Mouse (Mus musculus): ENCODE measurements around the gene Clpb. TPM values are rescaled to one million over a fixed set of nuclear protein-coding genes. Genes with fewer than 3 reads are reported as not detected.

The Clpb gene
- polyA plus RNA-seq, 1 experiment from 2014 or later = 48.2 TPM

DNA sequence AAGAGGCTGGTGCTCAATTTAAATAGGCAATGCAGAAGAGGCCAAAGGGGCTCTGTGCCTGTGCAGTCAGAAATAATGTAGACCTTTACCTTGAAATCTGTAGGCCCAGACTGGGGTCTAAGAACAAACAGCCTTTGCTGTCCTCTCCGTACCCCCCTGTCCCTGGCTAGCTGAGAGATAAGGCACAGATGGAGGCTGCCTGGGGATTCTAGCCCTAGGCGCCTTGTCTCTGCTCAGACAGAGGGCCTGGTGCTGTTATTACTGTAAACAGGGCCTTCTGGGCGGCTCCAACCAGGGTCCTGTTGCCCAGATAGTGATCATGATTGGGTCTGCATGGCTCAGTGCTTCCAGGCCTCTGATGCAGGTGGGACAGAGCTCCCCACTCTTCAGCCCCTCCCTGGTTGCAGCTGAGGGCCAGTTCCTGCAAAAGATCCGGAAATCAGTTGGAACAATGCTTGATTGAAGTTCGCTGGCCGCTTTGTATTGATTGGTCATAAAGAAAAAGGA is 18.2 kb downstream of the Clpb start:
- ATAC-seq (replicated peaks; ENCODE audit: extremely low read depth, insufficient read depth, low FRiP score) = no peak
- H3K27me3 ChIP-seq (ENCODE audit: control insufficient read depth, insufficient read depth, low read length) = no peaks in the 10 kb centered on the region
- H3K4me3 ChIP-seq (ENCODE audit: low read length) = no peak overlapping the region
- H3K27ac ChIP-seq (ENCODE audit: low read length) = peak overlapping the region; percentile 24; the same call in 1 of the 2 replicates
- H3K4me1 ChIP-seq (ENCODE audit: control insufficient read depth, insufficient read depth, low read length) = peaks cover 24% of the 10 kb centered on the region
- no peak overlapping the region for H3K4me2 ChIP-seq (ENCODE audit: low read depth, low read length)
- WGBS = 65% methylated on average over 6 of the region's 6 CpGs
- no peaks in the 10 kb centered on the region for H3K36me3 ChIP-seq (ENCODE audit: control insufficient read depth, insufficient read depth)
- no peaks in the 10 kb centered on the region for H3K9me3 ChIP-seq (replicated peaks; ENCODE audit: control insufficient read depth, low read length)
- peak overlapping the region; percentile 39; the same call in 1 of the 2 replicates for H3K9ac ChIP-seq (ENCODE audit: low read length)

DNA sequence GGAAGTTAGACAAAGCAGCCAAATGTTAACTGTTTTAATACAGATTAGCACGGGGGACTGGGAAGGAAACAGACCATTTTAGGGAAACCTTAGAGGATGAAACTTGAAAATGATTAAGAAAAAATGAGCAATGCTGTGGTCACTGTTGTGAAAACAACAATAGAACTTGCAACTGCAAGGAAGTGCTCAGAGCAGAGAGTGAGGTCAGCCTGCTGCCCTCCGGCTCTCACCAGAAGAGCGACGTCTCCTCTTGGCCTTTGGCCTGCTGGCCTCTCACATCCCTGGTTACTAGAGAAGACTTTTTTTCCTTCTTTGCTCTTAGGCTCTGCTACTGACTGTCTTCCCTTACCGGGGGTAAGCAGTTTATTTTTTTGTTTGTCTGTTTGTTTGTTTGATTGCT is 19.5 kb downstream of the Clpb start:
- Histone ChIP-seq H3K4me1 (ENCODE audit: control insufficient read depth, insufficient read depth, low read length) (peaks cover 14% of the 10 kb centered on the region), H3K9me3 (replicated peaks; ENCODE audit: control insufficient read depth, low read length) (no peaks in the 10 kb centered on the region), H3K4me3 (ENCODE audit: low read length) (no peak overlapping the region), H3K4me2 (ENCODE audit: low read depth, low read length) (no peak overlapping the region), H3K27ac (ENCODE audit: low read length) (no peak overlapping the region), H3K36me3 (ENCODE audit: control insufficient read depth, insufficient read depth) (no peaks in the 10 kb centered on the region), H3K9ac (ENCODE audit: low read length) (no peak overlapping the region), H3K27me3 (ENCODE audit: control insufficient read depth, insufficient read depth, low read length) (no peaks in the 10 kb centered on the region)
- ATAC-seq (replicated peaks; ENCODE audit: extremely low read depth, insufficient read depth, low FRiP score) = no peak
- WGBS = 61% methylated on average over 5 of the region's 5 CpGs

DNA sequence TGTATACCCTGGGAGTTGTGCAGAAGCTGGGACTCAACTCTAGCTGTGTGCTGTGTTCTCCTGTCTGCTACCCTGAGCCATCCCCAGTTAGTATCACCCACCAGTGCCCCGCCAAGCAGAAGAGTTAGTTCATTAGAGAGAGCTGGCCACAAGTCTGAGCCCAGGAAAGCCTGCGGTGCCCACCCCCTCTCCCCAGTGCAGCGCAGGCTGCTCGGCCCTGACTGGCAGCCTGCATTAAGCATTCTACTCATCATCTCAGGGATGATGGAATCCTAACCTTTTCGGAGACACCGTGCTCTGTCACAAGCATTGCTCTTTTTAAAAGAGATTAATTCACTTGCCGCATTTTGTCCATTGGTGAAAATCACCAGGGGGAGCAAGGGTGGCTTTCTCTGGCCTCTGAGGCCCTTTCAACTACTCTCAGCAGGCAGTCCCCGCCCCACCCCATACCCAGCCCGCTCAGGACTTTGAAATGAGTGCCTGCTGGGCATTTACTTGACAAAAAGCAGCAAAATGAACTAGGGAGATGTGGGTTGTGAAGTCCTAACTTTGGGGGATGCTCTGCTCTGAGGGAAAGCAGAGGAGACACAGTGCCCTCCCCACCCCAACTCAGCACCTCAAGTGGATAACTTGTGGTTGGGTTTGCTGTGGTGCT is 20.7 kb downstream of the Clpb start:
- ATAC-seq (replicated peaks; ENCODE audit: extremely low read depth, insufficient read depth, low FRiP score) = no peak
- 64% methylated on average over 9 of the region's 9 CpGs for WGBS
- Histone ChIP-seq H3K27ac (ENCODE audit: low read length) (no peak overlapping the region), H3K4me1 (ENCODE audit: control insufficient read depth, insufficient read depth, low read length) (peaks cover 14% of the 10 kb centered on the region), H3K36me3 (ENCODE audit: control insufficient read depth, insufficient read depth) (no peaks in the 10 kb centered on the region), H3K4me2 (ENCODE audit: low read depth, low read length) (no peak overlapping the region), H3K27me3 (ENCODE audit: control insufficient read depth, insufficient read depth, low read length) (no peaks in the 10 kb centered on the region), H3K9me3 (replicated peaks; ENCODE audit: control insufficient read depth, low read length) (no peaks in the 10 kb centered on the region), H3K4me3 (ENCODE audit: low read length) (no peak overlapping the region), H3K9ac (ENCODE audit: low read length) (no peak overlapping the region)

- Histone ChIP-seq H3K4me3 (ENCODE audit: low read length) (no peak overlapping the region), H3K4me1 (ENCODE audit: control insufficient read depth, insufficient read depth, low read length) (peaks cover 14% of the 10 kb centered on the region), H3K27me3 (ENCODE audit: control insufficient read depth, insufficient read depth, low read length) (no peaks in the 10 kb centered on the region), H3K9ac (ENCODE audit: low read length) (no peak overlapping the region), H3K36me3 (ENCODE audit: control insufficient read depth, insufficient read depth) (no peaks in the 10 kb centered on the region), H3K27ac (ENCODE audit: low read length) (no peak overlapping the region), H3K4me2 (ENCODE audit: low read depth, low read length) (no peak overlapping the region), H3K9me3 (replicated peaks; ENCODE audit: control insufficient read depth, low read length) (no peaks in the 10 kb centered on the region)
- ATAC-seq (replicated peaks; ENCODE audit: extremely low read depth, insufficient read depth, low FRiP score) = no peak
- WGBS = 58% methylated on average over 3 of the region's 3 CpGs
Observed at GRCm38 (mm10) chr7:101684671-101685070, 21.2 kb downstream of the Clpb start.

DNA sequence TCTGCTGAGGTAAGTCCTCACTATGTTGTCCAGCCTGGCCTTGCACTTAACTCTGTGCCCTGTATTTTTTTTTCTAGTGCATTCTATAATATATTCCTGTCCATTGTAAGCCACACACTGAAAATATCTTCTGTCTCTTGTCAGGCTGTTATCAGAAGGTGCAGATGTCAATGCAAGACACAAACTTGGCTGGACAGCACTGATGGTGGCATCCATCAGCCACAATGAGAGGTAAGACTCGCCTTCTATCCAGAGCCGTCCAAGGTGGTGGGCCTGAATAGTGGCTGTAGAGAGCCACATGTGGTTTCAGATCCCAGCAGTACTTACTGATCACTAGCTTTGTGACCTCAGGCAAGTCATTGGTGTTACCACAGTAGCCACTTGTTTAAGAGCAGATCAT is 23.7 kb downstream of the Clpb start:
- WGBS = 72% methylated on average over 2 of the region's 2 CpGs
- H3K4me1 ChIP-seq (ENCODE audit: control insufficient read depth, insufficient read depth, low read length) = no peaks in the 10 kb centered on the region
- H3K4me2 ChIP-seq (ENCODE audit: low read depth, low read length) = no peak overlapping the region
- H3K36me3 ChIP-seq (ENCODE audit: control insufficient read depth, insufficient read depth) = no peaks in the 10 kb centered on the region
- no peaks in the 10 kb centered on the region for H3K9me3 ChIP-seq (replicated peaks; ENCODE audit: control insufficient read depth, low read length)
- H3K4me3 ChIP-seq (ENCODE audit: low read length) = no peak overlapping the region
- H3K9ac ChIP-seq (ENCODE audit: low read length) = no peak overlapping the region
- no peak overlapping the region for H3K27ac ChIP-seq (ENCODE audit: low read length)
- no peaks in the 10 kb centered on the region for H3K27me3 ChIP-seq (ENCODE audit: control insufficient read depth, insufficient read depth, low read length)
- ATAC-seq (replicated peaks; ENCODE audit: extremely low read depth, insufficient read depth, low FRiP score) = no peak

DNA sequence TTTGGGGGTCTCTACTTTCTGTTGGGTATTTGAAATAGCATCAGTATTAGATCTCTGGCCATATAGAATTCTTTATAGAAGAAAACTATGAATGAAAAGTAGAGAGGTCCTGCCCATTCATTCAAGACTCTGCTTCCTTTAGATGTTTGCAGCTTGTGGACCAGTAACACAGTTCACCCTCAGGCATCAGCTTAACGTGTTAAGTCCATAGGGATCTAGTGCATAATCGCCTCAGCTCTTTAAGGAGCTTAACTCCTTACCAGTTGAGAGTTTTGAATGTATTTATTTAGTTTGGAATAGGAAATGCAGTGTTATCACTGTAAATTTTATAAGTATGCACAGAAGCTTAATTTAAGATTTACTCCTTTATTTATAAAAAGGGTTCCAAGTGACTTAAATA is 27.0 kb downstream of the Clpb start:
- Histone ChIP-seq H3K36me3 (ENCODE audit: control insufficient read depth, insufficient read depth) (no peaks in the 10 kb centered on the region), H3K27ac (ENCODE audit: low read length) (no peak overlapping the region), H3K27me3 (ENCODE audit: control insufficient read depth, insufficient read depth, low read length) (no peaks in the 10 kb centered on the region), H3K4me3 (ENCODE audit: low read length) (no peak overlapping the region), H3K4me1 (ENCODE audit: control insufficient read depth, insufficient read depth, low read length) (no peaks in the 10 kb centered on the region), H3K4me2 (ENCODE audit: low read depth, low read length) (no peak overlapping the region), H3K9me3 (replicated peaks; ENCODE audit: control insufficient read depth, low read length) (no peaks in the 10 kb centered on the region), H3K9ac (ENCODE audit: low read length) (no peak overlapping the region)
- ATAC-seq (replicated peaks; ENCODE audit: extremely low read depth, insufficient read depth, low FRiP score) = no peak
- WGBS = 71% methylated on average over 2 of the region's 2 CpGs

GRCm38 (mm10) chr7:101691863-101692262 is 28.4 kb downstream of the Clpb start:
- no peak overlapping the region for H3K4me3 ChIP-seq (ENCODE audit: low read length)
- no peaks in the 10 kb centered on the region for H3K36me3 ChIP-seq (ENCODE audit: control insufficient read depth, insufficient read depth)
- ATAC-seq (replicated peaks; ENCODE audit: extremely low read depth, insufficient read depth, low FRiP score) = no peak
- no peaks in the 10 kb centered on the region for H3K27me3 ChIP-seq (ENCODE audit: control insufficient read depth, insufficient read depth, low read length)
- WGBS = 85% methylated on average over 8 of the region's 8 CpGs
- no peak overlapping the region for H3K4me2 ChIP-seq (ENCODE audit: low read depth, low read length)
- H3K9me3 ChIP-seq (replicated peaks; ENCODE audit: control insufficient read depth, low read length) = no peaks in the 10 kb centered on the region
- no peak overlapping the region for H3K27ac ChIP-seq (ENCODE audit: low read length)
- H3K4me1 ChIP-seq (ENCODE audit: control insufficient read depth, insufficient read depth, low read length) = peaks cover 4% of the 10 kb centered on the region
- no peak overlapping the region for H3K9ac ChIP-seq (ENCODE audit: low read length)

GRCm38 (mm10) chr7:101692446-101692845 is 29.0 kb downstream of the Clpb start:
- H3K9me3 ChIP-seq (replicated peaks; ENCODE audit: control insufficient read depth, low read length) = no peaks in the 10 kb centered on the region

GRCm38 (mm10) chr7:101695483-101695882 is 32.0 kb downstream of the Clpb start:
- WGBS = 48% methylated on average over 5 of the region's 5 CpGs
- Histone ChIP-seq H3K36me3 (ENCODE audit: control insufficient read depth, insufficient read depth) (no peaks in the 10 kb centered on the region), H3K4me1 (ENCODE audit: control insufficient read depth, insufficient read depth, low read length) (peaks cover 10% of the 10 kb centered on the region), H3K4me2 (ENCODE audit: low read depth, low read length) (no peak overlapping the region), H3K9me3 (replicated peaks; ENCODE audit: control insufficient read depth, low read length) (no peaks in the 10 kb centered on the region), H3K4me3 (ENCODE audit: low read length) (no peak overlapping the region), H3K27me3 (ENCODE audit: control insufficient read depth, insufficient read depth, low read length) (no peaks in the 10 kb centered on the region), H3K9ac (ENCODE audit: low read length) (no peak overlapping the region), H3K27ac (ENCODE audit: low read length) (no peak overlapping the region)
- ATAC-seq (replicated peaks; ENCODE audit: extremely low read depth, insufficient read depth, low FRiP score) = no peak

More at GRCm38 (mm10) chr7:101692446-101692845, 29.0 kb downstream of the Clpb start:
- no peak overlapping the region for H3K4me2 ChIP-seq (ENCODE audit: low read depth, low read length)
- no peak for ATAC-seq (replicated peaks; ENCODE audit: extremely low read depth, insufficient read depth, low FRiP score)
- H3K36me3 ChIP-seq (ENCODE audit: control insufficient read depth, insufficient read depth) = no peaks in the 10 kb centered on the region
- H3K27ac ChIP-seq (ENCODE audit: low read length) = no peak overlapping the region
- H3K9ac ChIP-seq (ENCODE audit: low read length) = no peak overlapping the region
- H3K27me3 ChIP-seq (ENCODE audit: control insufficient read depth, insufficient read depth, low read length) = no peaks in the 10 kb centered on the region
- peaks cover 10% of the 10 kb centered on the region for H3K4me1 ChIP-seq (ENCODE audit: control insufficient read depth, insufficient read depth, low read length)
- no peak overlapping the region for H3K4me3 ChIP-seq (ENCODE audit: low read length)
- WGBS = 85% methylated on average over 14 of the region's 14 CpGs
